Mouse (Mus musculus) small intestine, adult 2 months (tissue): ENCODE data around the gene Pip4k2a. TPM values are rescaled to one million over a fixed set of nuclear protein-coding genes. Genes with fewer than 3 reads are reported as not detected.

Experiments
- H3K27ac ChIP-seq: fragments of 200-500 bp; 2 replicates; pipeline ENCODE4 v1.5.1; 2012; ENCODE audit warnings: low read depth, low read length, control low read depth, inconsistent platforms; ENCODE audit not compliant: insufficient read depth
- H3K27me3 ChIP-seq: fragments of 200-500 bp; 2 replicates; pipeline ENCODE4 v1.6.1; 2012; ENCODE audit warnings: mild to moderate bottlenecking, moderate library complexity, low read length, inconsistent platforms; ENCODE audit not compliant: control insufficient read depth, insufficient read depth
- H3K36me3 ChIP-seq: fragments of 200-500 bp; 2 replicates; pipeline ENCODE4 v1.6.1; 2012; ENCODE audit warnings: mild to moderate bottlenecking, low read length, control low read depth, inconsistent platforms; ENCODE audit not compliant: control insufficient read depth, insufficient read depth
- H3K4me1 ChIP-seq: fragments of 200-500 bp; 2 replicates; pipeline ENCODE4 v1.6.1; 2012; ENCODE audit warnings: low read length, inconsistent platforms, mixed read lengths; ENCODE audit not compliant: control insufficient read depth, insufficient read depth, insufficient read length
- H3K4me3 ChIP-seq: fragments of 200-500 bp; 2 replicates; pipeline ENCODE4 v1.5.1; 2012; ENCODE audit warnings: low read depth, mild to moderate bottlenecking, control low read depth, inconsistent platforms, low read length, moderate library complexity
- CTCF ChIP-seq: fragments of 200-500 bp; IDR thresholded peaks from 2 replicates; pipeline ENCODE4 v1.5.1; 2012; ENCODE audit warnings: low read depth, mild to moderate bottlenecking, control low read depth, inconsistent platforms, low read length, moderate library complexity, mixed read lengths; ENCODE audit not compliant: insufficient replicate concordance, insufficient read length; ENCODE audit errors: extremely low read depth
- POLR2A ChIP-seq: fragments of 200-500 bp; IDR thresholded peaks from 2 replicates; pipeline ENCODE4 v1.6.1; 2012; ENCODE audit warnings: low read depth, mild to moderate bottlenecking, control low read depth, inconsistent platforms, low read length, moderate library complexity
- WGBS: fragments of 180-500 bp; shearing (Covaris S2); methylation state at CpG from one replicate; pipeline ENCODE4 v1.1.7; 2018; 5-methylcytosine and 5-hydroxymethylcytosine counted together
- polyA plus RNA-seq: library from polyadenylated mRNA; depleted of rRNA; stranded (reverse); fragments of >200 nt; gene quantifications from 2 replicates; pipeline ENCODE4 v1.2.3, GENCODE M21; 2012

Pip4k2a gene
- polyA plus RNA-seq, 1 experiment, result 2.2 TPM

DNA sequence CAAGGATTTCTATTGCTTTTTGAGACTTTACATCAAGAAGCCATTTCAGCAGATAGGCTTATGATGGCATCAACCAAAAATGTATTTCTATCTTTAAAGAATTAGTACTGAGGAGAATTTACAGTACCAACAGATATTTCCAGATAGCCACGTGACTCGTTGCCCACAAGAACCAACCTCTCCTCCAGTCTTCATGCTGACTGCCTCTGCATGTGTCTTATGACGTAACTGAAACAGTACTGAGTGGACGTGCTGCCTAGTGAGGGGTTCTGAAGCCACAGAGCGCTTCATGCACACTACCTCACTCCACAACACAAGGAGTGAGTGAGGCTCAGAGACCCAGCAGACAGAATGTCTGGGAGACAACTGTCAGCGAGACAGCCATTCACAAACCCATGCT is 38.9 kb downstream of the Pip4k2a start:
- TF ChIP-seq POLR2A, result no peak
- no peak for TF ChIP-seq CTCF
- no peaks in the 10 kb centered on the region for H3K27me3 ChIP-seq
- 79% methylated on average over 6 of the region's 6 CpGs for WGBS
- no peak overlapping the region for H3K4me3 ChIP-seq
- H3K36me3 ChIP-seq, result no peaks in the 10 kb centered on the region
- H3K27ac ChIP-seq, result no peak overlapping the region
- H3K4me1 ChIP-seq, result peaks cover 2% of the 10 kb centered on the region; the same call in 1 of the 2 replicates

DNA sequence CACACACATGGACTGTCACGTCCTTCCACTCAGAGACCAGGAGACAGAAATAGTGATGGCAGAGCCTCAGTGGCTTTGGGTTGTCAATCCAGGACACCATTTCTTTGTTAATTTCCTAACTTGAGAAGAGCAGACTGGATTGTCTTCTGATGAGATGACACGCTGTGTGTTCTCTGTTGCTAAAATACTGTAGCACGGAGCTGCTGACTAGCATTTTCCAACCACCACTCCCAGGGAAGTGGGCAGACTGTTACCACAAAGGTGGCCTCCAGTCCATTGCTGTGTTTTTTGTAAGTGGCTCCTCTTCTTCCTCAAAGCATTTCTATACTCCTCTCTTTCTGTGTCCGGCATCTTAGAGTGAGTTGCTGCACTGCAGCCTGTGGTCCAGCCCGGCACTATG is 39.4 kb downstream of the Pip4k2a start:
- no peak for TF ChIP-seq CTCF
- peaks cover 2% of the 10 kb centered on the region; the same call in 1 of the 2 replicates for H3K4me1 ChIP-seq
- no peaks in the 10 kb centered on the region for H3K36me3 ChIP-seq
- no peak overlapping the region for H3K4me3 ChIP-seq
- no peak overlapping the region for H3K27ac ChIP-seq
- WGBS, result 80% methylated on average over 5 of the region's 5 CpGs
- no peaks in the 10 kb centered on the region for H3K27me3 ChIP-seq

DNA sequence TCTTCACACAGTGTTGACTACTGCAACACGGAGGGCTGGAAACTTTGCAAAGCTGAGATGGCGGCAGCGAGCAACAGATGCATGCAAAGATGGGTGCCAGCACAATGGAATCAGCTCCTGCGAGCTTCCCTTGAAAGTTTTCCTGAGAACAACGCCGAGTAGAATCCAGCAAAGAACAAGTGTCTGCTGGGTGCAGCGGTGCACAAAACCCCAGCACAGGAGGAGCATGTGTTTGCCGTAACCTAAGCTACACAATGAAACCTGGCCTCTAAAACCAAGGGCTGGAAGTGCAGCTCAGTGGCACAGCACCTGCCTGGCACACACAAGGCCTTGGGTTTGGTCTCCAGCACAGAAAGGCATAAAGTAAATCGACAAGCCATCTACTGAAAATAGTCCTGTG is 39.9 kb downstream of the Pip4k2a start:
- Histone ChIP-seq H3K4me1 (peaks cover 2% of the 10 kb centered on the region; the same call in 1 of the 2 replicates), H3K27me3 (no peaks in the 10 kb centered on the region), H3K36me3 (no peaks in the 10 kb centered on the region), H3K4me3 (no peak overlapping the region), H3K27ac (no peak overlapping the region)
- 86% methylated on average over 9 of the region's 9 CpGs for WGBS
- no peak for TF ChIP-seq CTCF
- no peak for TF ChIP-seq POLR2A

DNA sequence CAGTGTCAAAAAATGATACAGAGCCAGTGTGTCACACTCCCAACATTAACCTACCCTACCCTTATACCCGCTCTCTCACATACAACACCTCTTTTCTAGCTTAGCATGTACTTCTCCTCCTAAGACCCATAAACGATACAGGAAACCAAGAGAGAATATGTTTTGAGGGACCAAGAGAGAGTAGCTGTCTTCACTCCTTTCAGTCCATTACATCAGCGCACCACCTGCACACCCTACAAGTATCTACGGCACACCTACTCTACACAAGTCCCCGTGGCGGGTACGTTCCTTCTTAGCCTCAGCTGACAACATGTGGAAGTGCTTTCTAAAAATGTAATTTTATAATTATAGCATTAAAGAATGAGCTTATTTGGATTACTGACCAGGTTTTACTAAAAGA is 40.5 kb downstream of the Pip4k2a start:
- Histone ChIP-seq H3K4me1 (peaks cover 2% of the 10 kb centered on the region; the same call in 1 of the 2 replicates), H3K4me3 (no peak overlapping the region), H3K27ac (no peak overlapping the region), H3K36me3 (no peaks in the 10 kb centered on the region), H3K27me3 (no peaks in the 10 kb centered on the region)
- WGBS, result 87% methylated on average over 7 of the region's 7 CpGs
- TF ChIP-seq POLR2A (no peak), CTCF (no peak)

- TF ChIP-seq CTCF (no peak), POLR2A (no peak)
- peaks cover 2% of the 10 kb centered on the region; the same call in 1 of the 2 replicates for H3K4me1 ChIP-seq
- no peak overlapping the region for H3K27ac ChIP-seq
- 66% methylated on average over 7 of the region's 7 CpGs for WGBS
- H3K36me3 ChIP-seq, result no peaks in the 10 kb centered on the region
- no peak overlapping the region for H3K4me3 ChIP-seq
- no peaks in the 10 kb centered on the region for H3K27me3 ChIP-seq
Observed at GRCm38 (mm10) chr2:18956945-18957344, 41.0 kb downstream of the Pip4k2a start.

- 66% methylated on average over 3 of the region's 3 CpGs for WGBS
- no peak for TF ChIP-seq POLR2A
- H3K27ac ChIP-seq, result no peak overlapping the region
Observed at GRCm38 (mm10) chr2:18956424-18956823, 41.5 kb downstream of the Pip4k2a start.

DNA sequence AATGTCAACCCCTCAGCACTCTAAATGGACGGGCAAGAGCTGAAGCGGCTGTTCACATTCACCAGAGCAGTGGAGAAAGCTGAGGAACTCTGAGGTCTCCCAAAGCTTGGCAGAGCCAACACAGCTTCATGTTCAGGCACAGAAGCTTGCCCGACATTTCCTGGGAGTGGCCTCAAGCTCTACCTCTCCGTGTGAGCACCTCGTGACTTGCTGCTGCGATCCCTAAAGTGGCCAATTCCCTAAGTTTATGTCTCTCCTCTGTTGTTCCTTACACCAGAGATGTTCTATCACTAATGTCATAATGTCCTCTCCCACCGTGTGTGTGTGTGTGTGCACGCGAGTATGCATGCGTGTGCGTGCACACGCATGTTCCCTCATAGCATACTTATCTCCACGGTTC is 42.3 kb downstream of the Pip4k2a start:
- Histone ChIP-seq H3K4me3 (no peak overlapping the region), H3K27ac (no peak overlapping the region), H3K36me3 (no peaks in the 10 kb centered on the region), H3K4me1 (peaks cover 2% of the 10 kb centered on the region; the same call in 1 of the 2 replicates), H3K27me3 (no peaks in the 10 kb centered on the region)
- WGBS, result 85% methylated on average over 13 of the region's 13 CpGs
- TF ChIP-seq CTCF (no peak), POLR2A (no peak)

More at GRCm38 (mm10) chr2:18956424-18956823, 41.5 kb downstream of the Pip4k2a start:
- Histone ChIP-seq H3K4me3 (no peak overlapping the region), H3K4me1 (peaks cover 2% of the 10 kb centered on the region; the same call in 1 of the 2 replicates), H3K27me3 (no peaks in the 10 kb centered on the region), H3K36me3 (no peaks in the 10 kb centered on the region)

DNA sequence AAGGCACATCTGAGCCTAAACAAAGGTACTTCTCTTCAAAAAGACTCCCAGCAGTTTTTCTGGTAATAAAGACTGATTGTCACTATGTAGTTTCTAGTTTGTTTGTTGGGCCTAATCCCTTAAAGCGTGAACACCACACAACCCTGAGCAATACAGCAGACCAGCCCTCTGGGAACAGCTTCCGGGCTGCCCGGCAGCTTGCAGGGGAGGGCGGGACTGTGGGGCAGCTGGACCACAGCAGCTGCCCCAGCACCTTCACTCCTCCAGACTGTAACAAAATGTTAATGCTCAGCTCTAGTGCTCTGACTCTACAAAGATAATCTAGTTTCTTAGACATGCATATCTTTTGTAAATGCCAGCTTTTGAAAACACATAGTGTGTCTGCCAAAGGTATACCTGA is 42.9 kb downstream of the Pip4k2a start:
- Histone ChIP-seq H3K27ac (no peak overlapping the region), H3K4me3 (no peak overlapping the region), H3K27me3 (no peaks in the 10 kb centered on the region), H3K4me1 (peaks cover 2% of the 10 kb centered on the region; the same call in 1 of the 2 replicates), H3K36me3 (no peaks in the 10 kb centered on the region)
- 49% methylated on average over 4 of the region's 4 CpGs for WGBS
- TF ChIP-seq POLR2A (no peak), CTCF (no peak)
